Mouse (Mus musculus): ENCODE measurements around the gene Ergic3.

DNA sequence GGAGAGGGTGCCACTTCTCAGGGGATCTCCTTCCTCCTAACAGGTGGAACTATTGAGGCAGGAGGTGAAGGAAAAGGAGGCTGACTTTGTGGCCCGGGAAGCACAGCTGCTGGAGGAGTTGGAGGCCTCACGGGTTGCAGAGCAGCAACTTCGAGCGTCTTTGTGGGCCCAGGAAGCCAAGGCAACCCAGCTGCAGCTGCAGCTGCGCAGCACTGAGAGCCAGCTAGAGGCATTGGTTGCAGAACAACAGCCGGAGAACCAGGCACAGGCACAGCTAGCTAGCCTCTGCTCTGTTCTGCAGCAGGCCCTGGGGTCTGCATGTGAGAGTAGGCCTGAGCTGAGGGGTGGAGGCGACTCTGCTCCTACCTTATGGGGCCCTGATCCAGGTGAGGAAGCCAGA lies 22.1 kb upstream of the Ergic3 start:
- TF ChIP-seq CTCF (IDR thresholded peaks at IDR 0.05; ENCODE audit: borderline replicate concordance, extremely low read depth, insufficient read depth, insufficient read length) (no peak), POLR2A (IDR thresholded peaks at IDR 0.05; ENCODE audit: borderline replicate concordance, extremely low read depth, insufficient read depth, insufficient read length, poor library complexity, severe bottlenecking) (no peak)

All from brain, embryonic 14.5 days (tissue).